Mouse (Mus musculus) hindbrain, embryonic 10.5 days (tissue): ENCODE data around the gene Gm28048. TPM values are rescaled to one million over a fixed set of nuclear protein-coding genes. Genes with fewer than 3 reads are reported as not detected.

Experiments used
- DNase-seq: peaks from one replicate; pipeline ENCODE4 v3.0.0-alpha.2; 2017; ENCODE audit warnings: low spot score
- H3K27ac ChIP-seq: fragments of 300-500 bp; sonication (generic); 2 replicates; pipeline ENCODE4 v1.5.1; 2016; ENCODE audit warnings: mild to moderate bottlenecking, moderate library complexity
- H3K27me3 ChIP-seq: fragments of 300-500 bp; sonication (generic); 2 replicates; pipeline ENCODE4 v1.6.1; 2016; ENCODE audit warnings: mild to moderate bottlenecking; ENCODE audit not compliant: poor library complexity, insufficient read depth, severe bottlenecking
- H3K36me3 ChIP-seq: fragments of 300-500 bp; sonication (generic); 2 replicates; pipeline ENCODE4 v1.6.1; 2016; ENCODE audit warnings: mild to moderate bottlenecking, moderate library complexity
- H3K4me1 ChIP-seq: fragments of 300-500 bp; sonication (generic); replicated peaks from 2 replicates; pipeline ENCODE4 v1.6.1; 2016; ENCODE audit warnings: mild to moderate bottlenecking
- H3K4me3 ChIP-seq: fragments of 300-500 bp; sonication (generic); 2 replicates; pipeline ENCODE4 v1.5.1; 2016; ENCODE audit warnings: mild to moderate bottlenecking, moderate library complexity
- H3K9me3 ChIP-seq: fragments of 300-500 bp; sonication (generic); 2 replicates; pipeline ENCODE4 v1.6.1; 2016; ENCODE audit warnings: mild to moderate bottlenecking, moderate library complexity
- WGBS: fragments of 180-500 bp; shearing (Covaris S2); methylation state at CpG from one replicate; pipeline ENCODE4 v1.1.7; 2016; 5-methylcytosine and 5-hydroxymethylcytosine counted together
- polyA plus RNA-seq: library from polyadenylated mRNA; unstranded; fragments of >200 nt; fragmentation: Nextera tagmentation; extraction: Ambion mirVana; gene quantifications from 2 replicates; pipeline ENCODE4 v1.2.1, GENCODE M21; 2016

Gene Gm28048
- polyA plus RNA-seq, 1 experiment from 2014 or later: 3.3 TPM

DNA sequence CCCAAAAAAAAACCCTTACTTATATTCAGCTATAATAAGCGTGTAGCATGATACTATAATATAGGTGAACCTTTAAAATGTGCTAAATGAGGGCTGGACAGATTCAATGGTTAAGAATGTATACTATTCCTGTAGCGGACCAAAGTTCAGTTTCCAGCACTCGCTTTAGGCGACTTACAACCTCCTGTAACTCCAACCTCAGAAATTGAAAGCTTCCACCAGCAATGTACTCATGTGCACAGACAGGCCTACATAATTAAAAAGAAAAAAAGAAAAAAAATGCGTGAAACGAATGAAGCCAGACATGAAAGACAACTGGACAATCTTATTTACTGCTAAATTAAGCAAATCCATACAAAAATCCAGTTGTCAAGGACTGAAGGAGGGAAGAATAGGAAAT lies 956 bp upstream of the Gm28048 start:
- Histone ChIP-seq H3K27me3 (no peaks in the 10 kb centered on the region), H3K36me3 (peaks cover 10% of the 10 kb centered on the region), H3K27ac (no peak overlapping the region), H3K4me3 (peak overlapping the region; percentile 77; the same call in 1 of the 2 replicates), H3K4me1 (peaks cover 20% of the 10 kb centered on the region), H3K9me3 (no peaks in the 10 kb centered on the region)
- DNase-seq: no peak
- WGBS: 76% methylated on average over 6 of the region's 6 CpGs

- H3K9me3 ChIP-seq: no peaks in the 10 kb centered on the region
- peak overlapping the region; percentile 77 for H3K4me3 ChIP-seq
- 6% methylated on average over 12 of the region's 12 CpGs for WGBS
- H3K4me1 ChIP-seq: peaks cover 24% of the 10 kb centered on the region
- H3K27me3 ChIP-seq: no peaks in the 10 kb centered on the region
- peak overlapping the region; percentile 96 for H3K27ac ChIP-seq
- DNase-seq: no peak
- peaks cover 23% of the 10 kb centered on the region for H3K36me3 ChIP-seq
These were observed 343 bp downstream of the Gm28048 start for GRCm38 (mm10) chr11:22981543-22981950.

DNA sequence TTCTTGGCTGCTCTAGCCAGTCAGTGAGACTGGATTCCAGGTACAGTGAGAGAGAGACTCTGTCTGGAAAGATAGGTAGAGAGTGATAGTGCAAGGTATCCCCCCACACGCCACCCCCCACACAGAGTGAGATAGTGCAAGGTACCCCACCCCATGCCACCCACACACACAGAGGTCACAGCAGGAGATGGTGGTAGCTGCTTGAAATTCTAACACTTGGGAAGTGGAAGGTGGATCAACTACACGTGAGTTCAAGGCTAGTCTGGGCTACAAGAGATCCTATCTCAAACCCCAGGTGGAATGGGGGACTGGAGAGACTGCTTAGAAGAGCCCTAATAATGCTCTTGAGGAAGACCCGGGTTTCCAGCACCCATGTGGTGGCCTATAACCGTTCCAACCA lies 849 bp downstream of the Gm28048 start:
- Histone ChIP-seq H3K36me3 (peaks cover 28% of the 10 kb centered on the region), H3K27ac (peak overlapping the region; percentile 96; the same call in 1 of the 2 replicates), H3K27me3 (no peaks in the 10 kb centered on the region), H3K4me3 (peak overlapping the region; percentile 77), H3K9me3 (no peaks in the 10 kb centered on the region), H3K4me1 (peaks cover 29% of the 10 kb centered on the region)
- DNase-seq: no peak
- 59% methylated on average over 4 of the region's 4 CpGs for WGBS

- H3K4me1 ChIP-seq: peaks cover 44% of the 10 kb centered on the region
- no peaks in the 10 kb centered on the region for H3K27me3 ChIP-seq
- H3K9me3 ChIP-seq: no peaks in the 10 kb centered on the region
- WGBS: 82% methylated on average over 1 of the region's 1 CpGs
- no peak for DNase-seq
- H3K4me3 ChIP-seq: no peak overlapping the region
- peaks cover 29% of the 10 kb centered on the region for H3K36me3 ChIP-seq
- no peak overlapping the region for H3K27ac ChIP-seq
These were observed 2.7 kb downstream of the Gm28048 start for GRCm38 (mm10) chr11:22979221-22979620.

GRCm38 (mm10) chr11:22978711-22979110 lies 3.2 kb downstream of the Gm28048 start:
- WGBS: 78% methylated on average over 1 of the region's 1 CpGs
- Histone ChIP-seq H3K27ac (no peak overlapping the region), H3K4me1 (peaks cover 48% of the 10 kb centered on the region), H3K27me3 (no peaks in the 10 kb centered on the region), H3K9me3 (peaks cover 4% of the 10 kb centered on the region; the same call in 1 of the 2 replicates), H3K4me3 (no peak overlapping the region), H3K36me3 (peaks cover 34% of the 10 kb centered on the region)
- DNase-seq: no peak

- H3K4me3 ChIP-seq: no peak overlapping the region
- no peak for DNase-seq
- no peak overlapping the region for H3K27ac ChIP-seq
- 92% methylated on average over 3 of the region's 3 CpGs for WGBS
- peaks cover 48% of the 10 kb centered on the region for H3K4me1 ChIP-seq
- no peaks in the 10 kb centered on the region for H3K27me3 ChIP-seq
- peaks cover 8% of the 10 kb centered on the region; the same call in 1 of the 2 replicates for H3K9me3 ChIP-seq
- H3K36me3 ChIP-seq: peaks cover 39% of the 10 kb centered on the region
These were observed 3.7 kb downstream of the Gm28048 start for GRCm38 (mm10) chr11:22978215-22978614.

DNA sequence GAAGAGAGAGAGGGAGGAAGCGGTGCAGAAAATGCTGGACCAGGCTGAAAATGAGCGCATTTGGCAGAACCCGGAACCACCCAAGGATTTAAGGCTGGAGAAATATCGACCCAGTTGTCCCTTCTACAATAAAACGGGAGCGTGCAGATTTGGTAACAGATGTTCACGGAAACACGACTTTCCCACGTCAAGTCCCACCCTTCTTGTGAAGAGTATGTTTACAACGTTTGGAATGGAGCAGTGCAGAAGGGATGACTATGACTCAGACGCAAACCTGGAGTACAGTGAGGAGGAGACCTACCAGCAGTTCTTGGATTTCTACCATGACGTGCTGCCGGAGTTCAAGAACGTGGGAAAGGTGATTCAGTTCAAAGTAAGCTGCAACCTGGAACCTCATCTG lies 8.3 kb downstream of the Gm28048 start:
- Histone ChIP-seq H3K4me3 (peak overlapping the region; percentile 60), H3K36me3 (peaks cover 62% of the 10 kb centered on the region), H3K27ac (peak overlapping the region; percentile 77), H3K4me1 (peaks cover 38% of the 10 kb centered on the region), H3K27me3 (no peaks in the 10 kb centered on the region), H3K9me3 (peaks cover 29% of the 10 kb centered on the region)
- 47% methylated on average over 14 of the region's 14 CpGs for WGBS
- no peak for DNase-seq

GRCm38 (mm10) chr11:22972746-22973526 lies 9.0 kb downstream of the Gm28048 start:
- Histone ChIP-seq H3K27me3 (no peaks in the 10 kb centered on the region), H3K27ac (peak overlapping the region; percentile 80), H3K4me1 (peaks cover 35% of the 10 kb centered on the region), H3K4me3 (peak overlapping the region; percentile 60), H3K9me3 (peaks cover 30% of the 10 kb centered on the region), H3K36me3 (peaks cover 63% of the 10 kb centered on the region)
- DNase-seq: peak; percentile 73
- 53% methylated on average over 45 of the region's 46 CpGs for WGBS

DNA sequence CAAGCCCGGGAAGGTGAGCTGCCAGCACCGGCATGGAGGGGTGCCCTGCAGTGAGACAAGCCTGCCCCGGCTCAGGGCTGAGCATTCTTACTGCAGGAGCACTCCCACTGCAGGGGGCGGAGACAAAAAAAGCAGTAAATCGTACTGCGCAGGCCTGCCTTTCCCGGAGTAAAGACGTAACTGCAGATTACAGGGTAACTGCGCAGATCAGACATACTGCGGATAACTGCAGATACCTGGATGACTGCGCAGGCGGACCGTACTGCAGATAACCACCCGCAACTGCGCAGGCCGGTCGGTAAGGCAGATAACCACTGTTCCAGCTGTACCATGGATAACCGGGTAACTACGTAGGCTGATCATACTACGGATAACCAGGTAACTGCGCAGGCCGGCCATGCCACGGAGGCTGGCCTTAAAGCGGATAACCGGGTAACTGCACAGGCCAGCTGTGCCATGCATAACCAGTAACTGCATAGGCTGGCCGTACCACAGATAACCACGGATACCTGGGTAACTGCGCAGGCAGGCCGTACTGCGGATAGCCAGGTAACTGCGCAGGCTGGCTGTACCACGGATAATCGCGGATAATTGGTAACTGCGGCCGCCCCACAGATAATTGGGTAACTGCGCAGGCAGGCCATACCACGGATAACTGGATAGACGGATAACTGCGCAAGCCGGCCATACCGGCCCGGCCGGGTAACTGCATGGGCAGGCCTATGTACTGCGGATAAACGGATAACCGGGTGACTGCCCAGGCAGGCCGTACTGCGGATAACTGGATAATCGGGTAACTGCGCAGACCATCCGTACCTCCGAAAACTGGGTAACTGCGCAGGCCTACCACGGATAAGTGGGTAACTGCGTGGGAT lies 9.8 kb downstream of the Gm28048 start, which contains the start of gene Zrsr1:
Zrsr1 (plus strand) TSS at position 171 of the 875 bp plus-strand sequence.
- WGBS: 50% methylated on average over 56 of the region's 56 CpGs

DNA sequence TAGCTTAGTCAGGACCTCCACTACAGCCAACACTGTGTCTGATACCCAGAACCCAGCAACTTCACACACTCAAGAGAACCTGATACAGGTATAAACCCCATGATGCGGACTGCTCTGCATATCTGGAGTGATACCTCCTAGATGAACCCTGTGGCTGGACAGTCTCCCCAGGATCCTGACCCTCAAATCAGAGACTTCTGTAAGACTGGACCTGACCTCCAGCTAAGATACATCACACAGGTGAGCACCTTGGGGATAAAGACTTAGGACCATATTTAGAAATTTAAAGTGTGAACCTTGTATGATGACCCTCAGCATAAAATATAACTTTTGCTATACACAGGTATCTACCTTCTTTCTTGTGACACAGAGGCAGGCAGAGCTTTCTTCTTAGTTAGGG lies 11.3 kb downstream of the Gm28048 start:
- H3K4me3 ChIP-seq: no peak overlapping the region
- H3K27me3 ChIP-seq: no peaks in the 10 kb centered on the region
- no peak for DNase-seq
- peaks cover 49% of the 10 kb centered on the region for H3K9me3 ChIP-seq
- peaks cover 64% of the 10 kb centered on the region for H3K36me3 ChIP-seq
- H3K27ac ChIP-seq: no peak overlapping the region
- peaks cover 24% of the 10 kb centered on the region for H3K4me1 ChIP-seq
- WGBS: 95% methylated on average over 1 of the region's 1 CpGs

More for the DNA sequence above, 9.8 kb downstream of the Gm28048 start, which contains the start of gene Zrsr1:
- Histone ChIP-seq H3K4me3 (peak within 1 kb of the TSS; percentile 60), H3K27me3 (no peaks in the 10 kb centered on the region), H3K4me1 (peaks cover 35% of the 10 kb centered on the region), H3K36me3 (peaks cover 63% of the 10 kb centered on the region), H3K9me3 (peaks cover 39% of the 10 kb centered on the region), H3K27ac (peak within 1 kb of the TSS; percentile 80)
- peak; percentile 46 for DNase-seq

- DNase-seq: no peak
- Histone ChIP-seq H3K27me3 (no peaks in the 10 kb centered on the region), H3K9me3 (peaks cover 49% of the 10 kb centered on the region), H3K4me1 (peaks cover 15% of the 10 kb centered on the region; the same call in 1 of the 2 replicates), H3K4me3 (no peak overlapping the region), H3K36me3 (peaks cover 64% of the 10 kb centered on the region), H3K27ac (no peak overlapping the region)
- WGBS: 70% methylated on average over 6 of the region's 6 CpGs
These were observed 12.4 kb downstream of the Gm28048 start for GRCm38 (mm10) chr11:22969486-22969885.

DNA sequence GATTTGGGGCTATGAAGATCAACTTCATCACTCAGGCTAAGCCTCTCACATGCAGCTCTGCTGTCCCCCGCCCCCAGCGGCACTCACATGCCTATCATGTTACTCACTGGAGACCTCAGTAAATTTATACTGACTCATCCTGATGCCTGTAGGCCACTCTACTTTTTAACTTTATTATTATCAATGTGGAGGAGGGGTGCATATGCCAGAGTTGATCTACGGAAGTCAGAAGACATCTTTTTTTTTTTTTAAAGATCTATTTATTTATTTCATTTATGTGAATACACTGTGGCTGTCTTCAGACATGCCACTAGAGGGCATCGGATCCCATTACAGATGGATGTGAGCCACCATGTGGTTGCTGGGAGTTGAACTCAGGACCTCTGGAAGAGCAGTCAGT lies 16.4 kb downstream of the Gm28048 start:
- H3K36me3 ChIP-seq: peaks cover 31% of the 10 kb centered on the region
- no peak for DNase-seq
- no peak overlapping the region for H3K27ac ChIP-seq
- 82% methylated on average over 4 of the region's 4 CpGs for WGBS
- H3K4me1 ChIP-seq: no peaks in the 10 kb centered on the region
- peaks cover 22% of the 10 kb centered on the region for H3K9me3 ChIP-seq
- no peaks in the 10 kb centered on the region for H3K27me3 ChIP-seq
- H3K4me3 ChIP-seq: no peak overlapping the region
